Mouse (Mus musculus): ENCODE measurements around the gene Scg5.

DNA sequence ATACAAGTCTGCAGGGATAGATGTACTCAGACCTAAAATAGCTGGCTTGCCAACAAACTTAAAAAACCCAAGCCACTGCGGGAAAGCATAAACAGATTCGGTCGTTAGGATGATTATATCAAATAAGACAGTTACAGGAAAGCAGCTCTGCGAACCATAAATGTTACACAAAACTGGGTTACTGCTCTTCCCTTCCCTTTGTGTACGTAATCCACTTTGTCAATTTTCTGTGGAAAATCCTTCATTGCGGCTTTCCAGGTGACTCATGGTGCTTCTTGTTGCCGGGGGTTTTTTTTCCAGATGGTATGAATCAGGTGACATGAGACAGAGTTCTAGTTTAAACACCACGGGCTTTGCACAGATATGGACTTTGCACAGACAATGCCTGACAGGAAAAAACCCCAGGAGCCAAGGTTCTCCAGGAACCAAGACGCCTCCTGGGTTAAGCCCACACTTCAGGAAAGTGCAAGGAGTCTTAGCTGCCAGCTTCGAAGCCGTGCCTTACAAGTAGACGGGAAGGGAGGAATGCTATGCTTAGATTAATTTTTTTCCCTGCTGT, 7.7 kb downstream of the Scg5 start:
- TF ChIP-seq USF1 (IDR thresholded peaks at IDR 0.05; ENCODE audit: low read depth), result no peak
- TF ChIP-seq CTCF (IDR thresholded peaks at IDR 0.05; ENCODE audit: control insufficient read depth, insufficient read depth, insufficient read length), result no peak
- TF ChIP-seq MYOD1 (IDR thresholded peaks at IDR 0.05; ENCODE audit: control insufficient read depth, insufficient read length, low read depth), result no peak
